Mouse (Mus musculus) spleen, adult 2 months (tissue): Measurements from ENCODE around the gene Dusp3.

ENCODE experiments used
- CTCF ChIP-seq: fragments of 200-500 bp; IDR thresholded peaks from 2 replicates; pipeline ENCODE4 v1.5.1; 2011; ENCODE audit warnings: mild to moderate bottlenecking, inconsistent platforms; ENCODE audit not compliant: insufficient read depth, insufficient read length, insufficient replicate concordance; ENCODE audit errors: extremely low read depth
- POLR2A ChIP-seq: fragments of 200-500 bp; IDR thresholded peaks from 2 replicates; pipeline ENCODE4 v1.6.1; 2011; ENCODE audit warnings: low read depth, low read length, inconsistent platforms

- TF ChIP-seq POLR2A (no peak), CTCF (no peak)
Observed at GRCm38 (mm10) chr11:101969835-101970234, 17.0 kb downstream of the Dusp3 start.
